In genomic region chr4:124276741-124277455, GRCm38 (mm10) we compare ENCODE assay signal across 8 mouse cellular contexts.
DNase-seq lines count a peak whose midpoint lies in the region; ATAC-seq lines count a peak whose summit lies in the region.

No protein-coding gene starts in this region.

- WGBS in embryonic facial prominence, embryonic 13.5 days, result 2% methylated on average over 21 of the region's 21 CpGs
- 3% methylated on average over 21 of the region's 21 CpGs for WGBS in hindbrain, embryonic 14.5 days
- 9% methylated on average over 21 of the region's 21 CpGs for WGBS in liver, embryonic 16.5 days (ENCODE audit: insufficient replicate concordance)

- H3K27me3 ChIP-seq in embryonic facial prominence, embryonic 13.5 days, result peaks cover 8% of the 10 kb centered on the region
- H3K27me3 ChIP-seq in hindbrain, embryonic 14.5 days (ENCODE audit: control insufficient read depth, insufficient read depth, low read length), result peaks cover 7% of the 10 kb centered on the region; the same call in 1 of the 2 replicates
- H3K27me3 ChIP-seq in liver, embryonic 16.5 days (ENCODE audit: control insufficient read depth, insufficient read depth, low read depth, low read length), result peaks cover 22% of the 10 kb centered on the region

- intact Hi-C loops in left cerebral cortex, postnatal 14 days (cut with DNase I), result no loop called here

- peaks cover 24% of the 10 kb centered on the region for H3K4me1 ChIP-seq in embryonic facial prominence, embryonic 13.5 days
- peaks cover 23% of the 10 kb centered on the region for H3K4me1 ChIP-seq in hindbrain, embryonic 14.5 days (replicated peaks; ENCODE audit: control insufficient read depth, insufficient read depth, low read length)
- no peaks in the 10 kb centered on the region for H3K4me1 ChIP-seq in liver, embryonic 16.5 days (ENCODE audit: control insufficient read depth, low read depth, low read length)

- H3K27ac ChIP-seq in embryonic facial prominence, embryonic 13.5 days, result peak overlapping the region; percentile 76
- peak overlapping the region; percentile 73 for H3K27ac ChIP-seq in hindbrain, embryonic 14.5 days
- no peak overlapping the region for H3K27ac ChIP-seq in liver, embryonic 16.5 days (ENCODE audit: low read length)

- peak; percentile 26 to 31 for DNase-seq in left cerebral cortex, postnatal 14 days (ENCODE audit: low spot score in 2 of 2)
- no peak for DNase-seq in left cerebral cortex, adult 11 months (ENCODE audit: low spot score)
- DNase-seq in hindbrain, embryonic 14.5 days (ENCODE audit: low spot score), result peak; percentile 72
- no peak for DNase-seq in MN1 (ENCODE audit: low spot score)
- no peak for DNase-seq in cerebellum, adult 11 months
- DNase-seq in cerebellum, adult 8-10 months, result no peak

- peak overlapping the region; percentile 90 for H3K4me2 ChIP-seq in embryonic facial prominence, embryonic 13.5 days
- peak overlapping the region; percentile 66 for H3K4me2 ChIP-seq in hindbrain, embryonic 14.5 days (replicated peaks)
- H3K4me2 ChIP-seq in liver, embryonic 16.5 days (ENCODE audit: low read depth, low read length), result peak overlapping the region; percentile 39

- peak; percentile 66; the same call in 1 of the 2 replicates for ATAC-seq in embryonic facial prominence, embryonic 13.5 days (ENCODE audit: insufficient number of reproducible peaks, insufficient read depth, low FRiP score, low TSS enrichment, low read depth)
- peak; percentile 76; the same call in 1 of the 2 replicates for ATAC-seq in hindbrain, embryonic 14.5 days (ENCODE audit: low FRiP score)
- ATAC-seq in liver, embryonic 16.5 days (ENCODE audit: low read depth), result no peak

- H3K36me3 ChIP-seq in embryonic facial prominence, embryonic 13.5 days, result no peaks in the 10 kb centered on the region
- H3K36me3 ChIP-seq in hindbrain, embryonic 14.5 days (replicated peaks; ENCODE audit: control insufficient read depth, insufficient read depth), result no peaks in the 10 kb centered on the region
- H3K36me3 ChIP-seq in liver, embryonic 16.5 days (ENCODE audit: control insufficient read depth, insufficient read depth), result no peaks in the 10 kb centered on the region

- H3K9ac ChIP-seq in embryonic facial prominence, embryonic 13.5 days, result peak overlapping the region; percentile 75
- peak overlapping the region; percentile 22 for H3K9ac ChIP-seq in hindbrain, embryonic 14.5 days
- no peak overlapping the region for H3K9ac ChIP-seq in liver, embryonic 16.5 days (ENCODE audit: low read depth, low read length)

- peak overlapping the region; percentile 47 for H3K4me3 ChIP-seq in embryonic facial prominence, embryonic 13.5 days
- H3K4me3 ChIP-seq in hindbrain, embryonic 14.5 days (replicated peaks; ENCODE audit: low read length), result peak overlapping the region; percentile 26
- peak overlapping the region; percentile 23 for H3K4me3 ChIP-seq in liver, embryonic 16.5 days (ENCODE audit: low read depth, low read length)

- no peaks in the 10 kb centered on the region for H3K9me3 ChIP-seq in embryonic facial prominence, embryonic 13.5 days
- no peaks in the 10 kb centered on the region for H3K9me3 ChIP-seq in hindbrain, embryonic 14.5 days (ENCODE audit: control insufficient read depth, low read length)
- H3K9me3 ChIP-seq in liver, embryonic 16.5 days (replicated peaks; ENCODE audit: control insufficient read depth, low read length), result no peaks in the 10 kb centered on the region

Comparison
In these comparisons a context has a peak if more than half of its experiments do, and no peak if none do; other contexts are left out.
1. DNase-seq: peak in left cerebral cortex, postnatal 14 days (2 of 2) and hindbrain, embryonic 14.5 days (single experiment); none in left cerebral cortex, adult 11 months (single experiment), MN1 (single experiment), cerebellum, adult 11 months (single experiment) and cerebellum, adult 8-10 months (single experiment).
2. H3K4me2 ChIP-seq: peak in every context shown above with its lines; median percentile 90 in embryonic facial prominence, embryonic 13.5 days; 66 in hindbrain, embryonic 14.5 days; 39 in liver, embryonic 16.5 days.
3. Peak in every context shown above with its lines, with median percentiles within 50 percentile points of each other: H3K4me3 ChIP-seq.